Mouse (Mus musculus) forebrain, embryonic 14.5 days (tissue): ENCODE results near the gene Ly6g5c. TPM values are rescaled to one million over a fixed set of nuclear protein-coding genes. Genes with fewer than 3 reads are reported as not detected.

Experiments used
- ATAC-seq: fragments of 200-750 bp; cut with Nextera tagmentation; 2 replicates; pipeline ENCODE4 v1.8.0; 2017; ENCODE audit warnings: mild to moderate bottlenecking, moderate library complexity
- DNase-seq: peaks from one replicate; pipeline ENCODE4 v3.0.0-alpha.2; 2015; ENCODE audit warnings: low spot score
- H3K27ac ChIP-seq: fragments of 300-500 bp; sonication (generic); 2 replicates; pipeline ENCODE4 v1.5.1; 2014; ENCODE audit warnings: low read depth, mild to moderate bottlenecking, control low read depth, low read length, moderate library complexity
- H3K27me3 ChIP-seq: fragments of 300-500 bp; sonication (generic); replicated peaks from 2 replicates; pipeline ENCODE4 v1.6.1; 2014; ENCODE audit warnings: low read length, control low read depth, mixed read lengths; ENCODE audit not compliant: control insufficient read depth, insufficient read depth
- H3K36me3 ChIP-seq: fragments of 300-500 bp; sonication (generic); 2 replicates; pipeline ENCODE4 v1.6.1; 2014; ENCODE audit warnings: low read length, control low read depth; ENCODE audit not compliant: control insufficient read depth, insufficient read depth
- H3K4me1 ChIP-seq: fragments of 300-500 bp; sonication (generic); 2 replicates; pipeline ENCODE4 v1.6.1; 2014; ENCODE audit warnings: antibody characterized with exemption, low read length, control low read depth; ENCODE audit not compliant: control insufficient read depth, insufficient read depth
- H3K4me2 ChIP-seq: fragments of 300-500 bp; sonication (generic); 2 replicates; pipeline ENCODE4 v1.6.1; 2014; ENCODE audit warnings: mild to moderate bottlenecking, control low read depth, low read length
- H3K4me3 ChIP-seq: fragments of 300-500 bp; sonication (generic); 2 replicates; pipeline ENCODE4 v1.5.1; 2014; ENCODE audit warnings: low read depth, low read length, control low read depth
- H3K9ac ChIP-seq: fragments of 300-500 bp; sonication (generic); 2 replicates; pipeline ENCODE4 v1.6.1; 2014; ENCODE audit warnings: mild to moderate bottlenecking, low read length, control low read depth, moderate library complexity
- H3K9me3 ChIP-seq: fragments of 300-500 bp; sonication (generic); replicated peaks from 2 replicates; pipeline ENCODE4 v1.6.1; 2016; ENCODE audit warnings: low read length, control low read depth, mixed read lengths; ENCODE audit not compliant: control insufficient read depth
- WGBS: fragments of 180-500 bp; shearing (Covaris S2); extraction: QIAGEN DNeasy Blood & Tissue Kit; methylation state at CpG from one replicate; pipeline ENCODE4 v1.1.7; 2014; 5-methylcytosine and 5-hydroxymethylcytosine counted together
- polyA plus RNA-seq: library from polyadenylated mRNA; unstranded; fragments of >200 nt; fragmentation: Nextera tagmentation; extraction: Ambion mirVana; gene quantifications from 2 replicates; pipeline ENCODE4 v1.2.1, GENCODE M21; 2014

Gene Ly6g5c
- polyA plus RNA-seq, 1 experiment from 2014 or later, result not detected

DNA sequence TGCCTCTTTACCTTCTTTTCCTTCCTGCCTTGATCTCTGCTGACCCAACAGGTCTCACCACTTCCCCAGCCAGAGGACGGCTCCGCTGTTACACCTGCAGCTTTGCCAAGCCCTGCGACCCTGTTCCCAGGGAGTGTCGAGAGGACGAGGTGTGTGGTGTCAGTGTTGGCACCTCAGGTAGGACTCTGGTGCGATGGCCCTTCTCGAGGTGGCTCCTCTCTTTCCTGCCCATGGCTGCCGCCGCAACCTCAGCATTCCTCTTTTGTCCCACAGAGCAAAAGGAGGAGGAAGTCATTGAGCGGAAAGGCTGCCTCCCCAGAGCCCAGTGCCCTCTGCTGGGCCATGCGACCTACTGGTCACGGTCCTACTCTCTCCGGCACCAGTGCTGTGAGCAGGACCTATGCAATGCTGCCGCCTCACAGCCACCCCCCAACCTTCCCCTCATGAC lies 30.3 kb upstream of the Ly6g5c start, which contains the start of gene Ly6g6d:
TSS of gene Ly6g6d (minus strand) at position 280 of the 448 bp plus-strand sequence.
- peak within 1 kb of the TSS; percentile 35 for H3K4me2 ChIP-seq
- peak within 1 kb of the TSS; percentile 52; the same call in 1 of the 2 replicates for H3K27ac ChIP-seq
- DNase-seq (peak; percentile 26), ATAC-seq (no peak)
- peaks cover 11% of the 10 kb centered on the region; the same call in 1 of the 2 replicates for H3K4me1 ChIP-seq
- H3K9me3 ChIP-seq, result no peaks in the 10 kb centered on the region
- peak within 1 kb of the TSS; percentile 4; the same call in 1 of the 2 replicates for H3K4me3 ChIP-seq
- no peaks in the 10 kb centered on the region for H3K36me3 ChIP-seq
- WGBS, result 12% methylated on average over 14 of the region's 14 CpGs
- no peaks in the 10 kb centered on the region for H3K27me3 ChIP-seq
- H3K9ac ChIP-seq, result peak within 1 kb of the TSS; percentile 41; the same call in 1 of the 2 replicates

DNA sequence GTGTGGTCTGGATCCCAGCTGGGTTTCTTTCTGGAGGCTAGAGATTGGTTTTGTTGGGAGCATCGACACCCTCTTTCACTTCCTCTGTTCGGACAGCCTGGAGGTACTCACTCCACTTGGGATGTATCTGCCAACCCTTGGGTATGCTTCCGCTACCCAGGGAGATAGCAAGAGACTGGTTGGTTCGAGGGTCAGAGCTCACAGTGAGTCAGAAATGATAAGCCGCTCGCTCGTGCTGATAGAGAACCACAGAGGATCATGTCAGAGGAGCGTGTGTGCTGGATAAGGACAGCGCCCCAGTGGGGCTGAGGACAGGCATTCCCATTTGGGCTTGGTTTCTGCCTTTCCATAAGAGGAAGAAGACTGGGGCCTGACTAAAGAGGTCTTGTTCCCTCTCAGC lies 28.3 kb upstream of the Ly6g5c start:
- H3K36me3 ChIP-seq, result no peaks in the 10 kb centered on the region
- no peak overlapping the region for H3K27ac ChIP-seq
- no peaks in the 10 kb centered on the region for H3K9me3 ChIP-seq
- WGBS, result 70% methylated on average over 9 of the region's 9 CpGs
- no peak overlapping the region for H3K4me2 ChIP-seq
- no peak for DNase-seq
- ATAC-seq, result no peak
- no peaks in the 10 kb centered on the region for H3K27me3 ChIP-seq
- H3K4me3 ChIP-seq, result no peak overlapping the region
- H3K9ac ChIP-seq, result no peak overlapping the region
- H3K4me1 ChIP-seq, result peaks cover 11% of the 10 kb centered on the region; the same call in 1 of the 2 replicates

DNA sequence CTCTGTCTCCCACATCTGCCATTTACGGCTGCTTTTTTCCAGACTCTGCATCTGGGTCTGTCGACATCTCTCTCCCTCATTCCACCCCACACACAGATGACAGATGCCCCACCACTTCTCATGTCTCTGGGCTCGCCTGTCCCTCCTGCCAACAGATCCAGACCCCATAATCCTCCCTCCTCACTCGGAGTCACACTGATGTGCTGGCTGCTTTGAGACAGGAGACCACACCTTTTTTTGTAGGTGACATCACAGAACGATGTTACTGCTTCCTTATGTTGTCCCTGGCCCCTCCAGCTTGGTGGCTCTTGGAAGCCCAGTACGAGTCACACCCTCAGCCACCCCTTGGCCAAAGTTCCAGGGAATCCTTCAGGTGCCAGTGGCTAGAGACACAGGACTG lies 27.8 kb upstream of the Ly6g5c start:
- H3K9me3 ChIP-seq, result no peaks in the 10 kb centered on the region
- H3K36me3 ChIP-seq, result no peaks in the 10 kb centered on the region
- DNase-seq (no peak), ATAC-seq (no peak)
- H3K27me3 ChIP-seq, result no peaks in the 10 kb centered on the region
- H3K27ac ChIP-seq, result no peak overlapping the region
- no peak overlapping the region for H3K9ac ChIP-seq
- H3K4me3 ChIP-seq, result no peak overlapping the region
- peaks cover 11% of the 10 kb centered on the region; the same call in 1 of the 2 replicates for H3K4me1 ChIP-seq
- 69% methylated on average over 6 of the region's 6 CpGs for WGBS
- no peak overlapping the region for H3K4me2 ChIP-seq

DNA sequence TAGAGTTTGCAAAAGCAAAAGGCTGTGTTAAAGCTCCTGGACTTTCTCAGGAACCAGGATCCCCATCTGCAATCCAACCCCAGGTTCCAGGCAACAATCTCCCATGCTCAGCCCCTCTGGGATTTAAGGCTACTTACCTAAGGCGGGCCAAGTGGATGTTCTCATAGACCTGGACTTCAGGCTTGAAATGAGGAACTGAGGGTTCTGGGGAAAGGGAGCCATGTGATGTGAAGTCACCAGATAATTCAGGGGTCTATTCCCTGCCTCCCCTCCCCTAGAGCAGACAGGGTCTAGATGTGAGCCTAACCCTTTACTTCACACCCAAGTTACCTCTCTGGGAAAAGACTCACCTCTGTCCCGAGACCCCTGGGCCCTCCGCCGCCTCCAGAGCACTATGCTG lies 27.4 kb upstream of the Ly6g5c start:
- Histone ChIP-seq H3K9ac (no peak overlapping the region), H3K27me3 (no peaks in the 10 kb centered on the region), H3K27ac (no peak overlapping the region), H3K36me3 (no peaks in the 10 kb centered on the region), H3K4me3 (no peak overlapping the region), H3K9me3 (no peaks in the 10 kb centered on the region), H3K4me1 (peaks cover 11% of the 10 kb centered on the region; the same call in 1 of the 2 replicates), H3K4me2 (no peak overlapping the region)
- DNase-seq (no peak), ATAC-seq (no peak)
- WGBS, result 90% methylated on average over 4 of the region's 4 CpGs

DNA sequence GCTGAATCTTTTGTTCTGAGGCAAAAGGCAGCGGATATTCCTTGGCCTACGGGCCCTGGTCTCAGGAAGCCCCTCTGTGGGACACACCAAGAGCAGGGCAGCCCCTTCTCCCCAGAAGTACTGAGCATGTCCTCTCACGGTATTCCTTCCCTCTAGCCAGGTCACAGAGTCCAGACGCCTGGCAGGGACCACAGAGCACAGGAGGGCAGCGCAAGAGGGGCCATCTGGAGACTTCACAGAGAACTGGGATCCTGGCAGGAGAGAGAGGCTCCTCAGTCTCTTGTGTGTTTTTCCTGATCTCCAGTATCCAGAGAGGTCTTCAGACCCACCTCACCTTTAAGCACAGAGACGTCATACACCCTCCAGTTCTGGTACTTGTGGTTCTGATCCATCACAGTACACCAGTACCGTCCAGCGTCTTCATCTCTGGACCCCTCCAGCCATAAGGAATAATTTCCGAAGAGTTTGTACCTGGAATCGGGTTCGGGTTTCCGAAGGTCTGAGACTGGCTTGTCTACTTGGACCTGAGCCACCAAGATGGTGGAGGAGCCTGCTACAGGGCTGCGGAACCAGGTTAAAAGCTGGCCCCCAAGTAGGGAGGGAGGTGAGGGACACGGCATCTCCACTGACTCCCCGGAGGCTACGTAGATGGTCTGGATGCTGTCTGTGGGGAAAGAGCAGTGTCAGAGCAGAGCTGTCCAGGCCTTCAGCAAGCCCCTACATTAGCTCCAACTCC lies 25.1 kb upstream of the Ly6g5c start:
- Histone ChIP-seq H3K36me3 (no peaks in the 10 kb centered on the region), H3K27ac (no peak overlapping the region), H3K27me3 (no peaks in the 10 kb centered on the region), H3K9ac (no peak overlapping the region), H3K9me3 (no peaks in the 10 kb centered on the region), H3K4me3 (no peak overlapping the region), H3K4me1 (peaks cover under 1% of the 10 kb centered on the region; the same call in 1 of the 2 replicates), H3K4me2 (no peak overlapping the region)
- DNase-seq (no peak), ATAC-seq (no peak)
- WGBS, result 87% methylated on average over 16 of the region's 16 CpGs

DNA sequence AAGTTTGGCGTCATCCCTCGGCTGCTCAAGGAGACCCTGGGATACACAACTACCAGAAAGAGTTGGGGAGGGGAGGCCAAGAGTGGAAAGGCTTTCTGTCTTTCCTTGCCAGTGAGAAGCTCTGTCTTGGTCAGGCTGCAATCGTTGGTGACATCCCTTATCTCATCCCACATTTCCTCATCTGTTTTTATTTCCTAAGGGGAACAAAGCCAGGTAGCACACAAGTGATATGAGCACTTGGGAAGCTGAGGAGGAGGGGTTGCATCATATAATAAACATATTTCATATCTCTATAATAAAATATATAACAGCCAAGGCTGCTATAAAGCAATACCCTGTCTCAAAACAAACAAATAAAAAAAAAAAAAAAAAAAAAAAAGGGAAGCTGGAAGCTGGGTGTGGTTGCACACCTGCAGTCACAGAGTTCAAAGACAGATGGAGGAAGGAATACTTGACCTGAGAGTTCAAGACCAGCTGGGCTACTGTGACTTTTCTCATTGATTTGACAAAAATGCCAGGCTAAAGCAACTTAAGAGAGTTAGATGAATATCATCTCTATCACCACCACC lies 24.1 kb upstream of the Ly6g5c start:
- Histone ChIP-seq H3K4me1 (no peaks in the 10 kb centered on the region), H3K4me3 (no peak overlapping the region), H3K27me3 (no peaks in the 10 kb centered on the region), H3K9ac (no peak overlapping the region), H3K36me3 (no peaks in the 10 kb centered on the region), H3K27ac (no peak overlapping the region), H3K4me2 (no peak overlapping the region), H3K9me3 (no peaks in the 10 kb centered on the region)
- ATAC-seq (no peak), DNase-seq (no peak)
- WGBS, result 83% methylated on average over 3 of the region's 3 CpGs

DNA sequence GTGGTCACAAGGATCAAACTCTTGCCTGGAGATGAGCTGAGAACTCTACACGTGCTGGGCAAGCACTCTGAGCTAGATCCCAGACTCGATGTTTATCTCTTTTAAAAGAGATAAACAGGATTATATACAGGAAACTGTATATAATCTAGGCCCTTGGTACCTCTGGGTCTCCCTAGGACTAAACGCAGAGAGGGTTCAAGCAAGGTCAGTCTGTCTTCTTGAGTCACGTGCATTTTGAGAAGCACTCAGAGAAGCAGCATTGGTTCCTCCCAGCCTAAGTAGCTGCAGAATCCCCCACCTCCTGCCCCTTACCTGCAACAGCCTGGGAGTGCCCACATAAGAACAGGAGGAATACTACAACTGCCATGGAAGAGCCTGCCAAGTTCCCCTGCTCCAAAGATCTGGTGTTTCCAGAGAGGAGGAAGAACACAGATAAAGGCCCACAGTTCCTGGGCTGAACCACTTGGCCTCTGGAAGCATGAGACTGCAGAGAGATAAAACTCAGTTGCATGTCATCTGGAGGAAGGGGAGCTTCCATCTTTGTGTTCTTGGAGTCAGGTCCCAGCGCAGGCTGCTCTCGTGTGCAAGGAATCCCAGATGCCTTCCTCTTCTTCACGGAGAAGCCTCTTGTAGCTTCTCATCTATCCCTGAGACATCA lies 22.7 kb upstream of the Ly6g5c start, which contains the start of gene Ly6g6f:
TSS of gene Ly6g6f (minus strand) at position 403 of the 658 bp plus-strand sequence.
- Histone ChIP-seq H3K4me3 (no peak within 1 kb of the TSS), H3K9me3 (no peaks in the 10 kb centered on the region), H3K27ac (no peak within 1 kb of the TSS), H3K4me1 (peaks cover 5% of the 10 kb centered on the region), H3K27me3 (no peaks in the 10 kb centered on the region), H3K9ac (no peak within 1 kb of the TSS), H3K4me2 (no peak within 1 kb of the TSS), H3K36me3 (no peaks in the 10 kb centered on the region)
- ATAC-seq (no peak), DNase-seq (no peak)
- 79% methylated on average over 7 of the region's 7 CpGs for WGBS

DNA sequence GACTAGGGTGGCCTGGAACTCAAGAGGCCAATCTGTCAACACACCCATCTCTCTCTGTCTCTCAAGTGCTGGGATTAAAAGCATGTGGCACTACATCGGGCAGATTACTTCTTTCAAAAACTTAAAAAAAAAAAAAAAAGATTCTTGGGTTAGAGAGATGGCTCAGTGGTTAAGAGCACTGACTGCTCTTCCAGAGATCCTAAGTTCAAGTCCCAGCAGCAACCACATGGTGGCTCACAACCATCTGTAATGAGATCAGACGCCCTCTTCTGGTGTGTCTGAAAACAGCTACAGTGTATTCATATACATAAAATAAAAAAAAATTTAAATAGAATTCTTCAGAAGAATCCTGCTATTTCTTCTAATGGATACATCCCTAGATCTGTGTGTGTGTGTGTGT lies 19.9 kb upstream of the Ly6g5c start:
- Histone ChIP-seq H3K27me3 (no peaks in the 10 kb centered on the region), H3K9me3 (no peaks in the 10 kb centered on the region), H3K27ac (no peak overlapping the region), H3K36me3 (peaks cover 17% of the 10 kb centered on the region), H3K4me3 (no peak overlapping the region), H3K9ac (no peak overlapping the region), H3K4me2 (no peak overlapping the region), H3K4me1 (peaks cover 6% of the 10 kb centered on the region)
- DNase-seq (no peak), ATAC-seq (no peak)
- 52% methylated on average over 2 of the region's 2 CpGs for WGBS
